Mouse (Mus musculus): ENCODE data around the gene Lpp.

DNA sequence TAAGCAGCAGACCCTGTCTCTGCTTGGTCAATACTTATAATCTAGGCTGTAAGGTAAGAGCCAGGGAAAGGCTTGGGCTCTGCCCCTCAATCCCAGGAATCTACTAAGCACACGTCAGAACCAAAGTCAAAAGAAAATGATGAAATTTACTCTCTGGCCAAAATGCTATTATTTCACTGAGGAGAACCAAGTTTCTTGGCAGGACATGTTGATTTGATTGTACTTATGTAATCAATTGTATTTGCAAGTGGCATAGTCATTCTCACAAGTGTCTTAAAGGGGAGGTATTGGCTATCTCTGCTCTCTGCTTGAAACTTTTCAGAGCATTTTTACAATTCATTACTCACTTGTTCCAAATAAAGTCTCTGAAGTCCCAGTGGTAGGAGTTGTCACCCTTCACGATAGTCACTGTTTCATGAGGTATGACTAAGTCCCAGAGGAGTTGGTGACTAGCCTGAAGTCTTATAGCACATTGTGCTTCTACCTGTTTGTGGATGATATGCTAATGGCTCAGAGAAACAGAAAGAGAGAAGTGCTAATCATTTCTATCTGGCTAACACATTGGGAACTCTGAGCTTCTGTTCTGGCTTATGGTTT, 435.0 kb downstream of the Lpp start:
- no peak for TF ChIP-seq CTCF (IDR thresholded peaks at IDR 0.05; ENCODE audit: borderline replicate concordance, control insufficient read depth, extremely low read depth, insufficient read depth, low read length, poor library complexity)
- no peak for TF ChIP-seq POLR2A (IDR thresholded peaks at IDR 0.05; ENCODE audit: control insufficient read depth, extremely low read depth, insufficient read depth, low read length, poor library complexity)

All from thymus, adult 2 months (tissue).